Mouse (Mus musculus) olfactory bulb, adult 2 months (tissue): Measurements from ENCODE around the gene Poldip3.

Experiments
- CTCF ChIP-seq: fragments of 200-500 bp; IDR thresholded peaks from 2 replicates; pipeline ENCODE4 v1.5.1; 2012; ENCODE audit warnings: low read depth, mild to moderate bottlenecking, low read length, moderate library complexity; ENCODE audit not compliant: insufficient read depth
- POLR2A ChIP-seq: fragments of 200-500 bp; IDR thresholded peaks from 2 replicates; pipeline ENCODE4 v1.6.1; 2012; ENCODE audit warnings: mild to moderate bottlenecking, low read depth, low read length, moderate library complexity; ENCODE audit not compliant: insufficient read depth

DNA sequence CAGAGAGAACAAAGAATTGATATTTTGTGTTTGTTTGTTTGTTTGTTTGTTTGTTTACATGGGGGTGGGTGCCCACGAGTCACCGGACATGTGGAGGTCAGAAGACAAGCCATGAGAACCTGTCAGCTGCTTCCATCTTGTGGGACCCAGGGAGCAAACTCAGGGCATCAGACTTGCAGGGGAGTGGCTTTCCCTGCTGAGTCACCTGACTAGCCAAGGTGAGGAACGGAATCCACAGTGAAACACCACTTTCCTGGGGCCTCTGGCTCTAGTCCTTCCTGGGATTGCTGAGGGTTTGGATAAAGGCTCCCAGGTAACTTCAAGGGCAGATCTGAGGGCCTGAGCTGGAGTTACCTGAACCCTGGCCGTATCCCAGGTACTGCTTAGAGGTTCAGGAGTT lies 27.5 kb upstream of the Poldip3 start:
- no peak for TF ChIP-seq CTCF
- TF ChIP-seq POLR2A, result no peak
